Mouse (Mus musculus) erythroblast, embryonic 14.5 days (primary cell): ENCODE measurements around the gene Pde4d.

Experiments
- GATA1 ChIP-seq: IDR thresholded peaks from 2 replicates; pipeline ENCODE4 v1.6.1; 2012; ENCODE audit warnings: low read length, inconsistent platforms, mixed read lengths
- TAL1 ChIP-seq: IDR thresholded peaks from 3 replicates; pipeline ENCODE4 v1.6.1; 2012; ENCODE audit warnings: low read length, inconsistent platforms, mixed read lengths

DNA sequence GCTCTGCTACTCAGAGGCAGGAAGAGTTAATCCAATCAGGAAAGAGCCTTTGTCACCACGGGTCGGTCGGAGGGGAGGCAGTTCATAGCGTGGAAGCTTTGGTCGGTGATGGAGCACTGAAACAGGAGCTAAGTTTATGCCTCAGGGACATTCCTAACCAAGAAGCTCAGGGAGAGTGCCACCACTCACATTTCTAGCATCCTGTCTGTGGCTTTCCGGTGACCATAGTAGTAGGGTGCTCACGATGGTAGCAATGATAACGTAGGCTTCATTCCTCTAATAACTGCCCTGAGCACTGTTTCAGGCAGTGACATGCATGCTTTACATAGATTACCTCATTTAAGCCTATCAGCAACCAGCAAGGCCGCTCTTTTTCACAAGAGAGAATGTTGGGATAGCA lies 755.8 kb downstream of the Pde4d start:
- TF ChIP-seq TAL1 (no peak), GATA1 (no peak)
